Mouse (Mus musculus) urinary bladder, postnatal 14 days (tissue): ENCODE measurements around the gene Hnrnpf.

Experiments
- DNase-seq: peaks from one replicate; pipeline ENCODE4 v3.0.0; 2021; ENCODE audit warnings: low spot score

Gene Hnrnpf

GRCm38 (mm10) chr6:117920659-117921640 is 20.8 kb downstream of the Hnrnpf start:
- DNase-seq: no peak

DNA sequence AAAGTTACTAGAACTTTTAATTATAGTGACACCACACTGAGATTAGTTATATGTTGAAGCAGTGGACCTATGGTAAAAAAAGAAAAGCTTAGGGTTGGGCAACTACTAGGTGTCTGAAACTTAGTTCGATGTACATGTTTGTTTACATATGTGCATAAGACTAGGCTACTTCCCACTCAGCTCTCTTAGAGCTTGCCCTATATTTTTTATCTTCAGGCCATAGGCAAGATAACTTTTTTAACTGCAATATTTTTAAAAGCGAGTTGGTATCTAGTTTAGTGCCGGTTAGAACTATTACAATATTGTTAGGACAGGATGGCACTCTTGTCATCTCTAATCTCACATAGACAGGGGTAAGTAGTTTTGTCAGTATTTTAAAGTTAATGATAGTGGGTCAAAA is 21.9 kb downstream of the Hnrnpf start:
- DNase-seq: no peak

- no peak for DNase-seq
Measured at GRCm38 (mm10) chr6:117926871-117927491, 26.9 kb downstream of the Hnrnpf start.

DNA sequence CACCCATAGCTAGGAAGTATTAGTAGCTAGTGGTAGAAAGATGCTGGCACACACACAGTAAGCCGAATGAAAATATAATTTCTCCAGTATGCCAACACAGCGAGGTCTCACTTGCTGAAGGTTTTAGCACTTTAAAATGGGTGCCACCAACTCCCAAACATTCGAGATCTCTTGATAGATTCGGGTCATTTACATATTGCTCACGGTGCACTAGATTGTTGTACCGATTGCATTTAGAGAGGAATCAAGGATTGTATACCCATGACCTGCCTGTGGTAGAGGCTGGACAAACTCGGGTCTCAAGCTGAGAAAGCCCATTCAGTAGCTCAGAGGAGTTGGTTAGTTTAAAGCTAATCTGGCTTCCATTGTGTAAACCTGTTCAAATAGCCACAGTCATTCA is 27.8 kb downstream of the Hnrnpf start:
- DNase-seq: no peak

DNA sequence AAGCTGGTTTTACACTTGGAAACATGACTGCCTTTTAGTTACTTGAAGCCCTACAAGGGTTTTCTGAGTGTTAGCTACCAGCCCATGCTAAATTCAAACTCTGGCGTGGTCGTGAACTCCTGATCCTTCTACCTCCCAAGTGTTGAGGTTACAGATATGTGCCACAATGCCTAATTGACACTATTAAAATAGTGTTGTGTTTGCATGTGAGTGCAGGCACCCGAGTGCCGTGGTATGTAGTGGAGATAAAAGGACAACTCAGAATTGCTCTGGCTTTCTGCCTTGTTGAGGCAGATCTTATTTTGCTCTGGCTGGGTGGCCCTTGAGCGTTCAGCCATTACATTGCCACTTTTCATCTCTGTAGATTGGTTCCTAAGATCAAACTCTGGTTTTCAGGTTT is 28.6 kb downstream of the Hnrnpf start:
- DNase-seq: no peak

DNA sequence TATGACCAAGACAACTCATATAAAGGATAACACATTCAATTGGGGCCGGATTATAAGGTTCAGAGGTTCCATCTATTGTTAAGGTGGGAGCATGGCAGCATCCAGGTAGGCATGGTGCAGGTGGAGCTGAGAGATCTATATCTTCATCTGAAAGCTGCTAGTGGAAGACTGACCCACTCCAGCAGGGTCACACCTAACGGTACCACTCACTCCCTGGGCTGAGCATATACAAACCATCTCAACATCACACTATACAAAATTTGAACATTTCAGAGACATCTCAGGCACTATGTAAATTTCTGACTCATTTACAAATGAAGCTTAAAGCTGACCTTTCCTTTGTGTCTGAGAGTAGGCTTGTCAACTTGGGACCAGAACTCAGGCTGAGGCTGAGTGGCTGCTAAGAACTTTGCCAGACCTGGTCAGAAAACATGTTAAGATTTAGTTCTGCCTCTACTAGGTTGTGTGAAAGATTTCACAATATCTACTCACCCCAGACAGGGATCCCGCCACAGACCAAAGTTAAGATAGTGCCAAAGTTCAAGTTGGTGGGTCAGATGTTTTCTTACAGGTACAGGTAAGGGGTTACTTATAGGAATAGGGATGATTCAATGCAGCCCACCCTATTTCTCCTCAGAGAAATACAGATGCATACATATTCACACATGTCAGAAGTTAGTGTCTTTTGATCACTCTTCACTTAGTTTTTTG is 30.0 kb downstream of the Hnrnpf start:
- DNase-seq: no peak

- no peak for DNase-seq
Measured at GRCm38 (mm10) chr6:117932325-117933051, 32.4 kb downstream of the Hnrnpf start.

GRCm38 (mm10) chr6:117934301-117934700 is 34.2 kb downstream of the Hnrnpf start:
- DNase-seq: no peak

DNA sequence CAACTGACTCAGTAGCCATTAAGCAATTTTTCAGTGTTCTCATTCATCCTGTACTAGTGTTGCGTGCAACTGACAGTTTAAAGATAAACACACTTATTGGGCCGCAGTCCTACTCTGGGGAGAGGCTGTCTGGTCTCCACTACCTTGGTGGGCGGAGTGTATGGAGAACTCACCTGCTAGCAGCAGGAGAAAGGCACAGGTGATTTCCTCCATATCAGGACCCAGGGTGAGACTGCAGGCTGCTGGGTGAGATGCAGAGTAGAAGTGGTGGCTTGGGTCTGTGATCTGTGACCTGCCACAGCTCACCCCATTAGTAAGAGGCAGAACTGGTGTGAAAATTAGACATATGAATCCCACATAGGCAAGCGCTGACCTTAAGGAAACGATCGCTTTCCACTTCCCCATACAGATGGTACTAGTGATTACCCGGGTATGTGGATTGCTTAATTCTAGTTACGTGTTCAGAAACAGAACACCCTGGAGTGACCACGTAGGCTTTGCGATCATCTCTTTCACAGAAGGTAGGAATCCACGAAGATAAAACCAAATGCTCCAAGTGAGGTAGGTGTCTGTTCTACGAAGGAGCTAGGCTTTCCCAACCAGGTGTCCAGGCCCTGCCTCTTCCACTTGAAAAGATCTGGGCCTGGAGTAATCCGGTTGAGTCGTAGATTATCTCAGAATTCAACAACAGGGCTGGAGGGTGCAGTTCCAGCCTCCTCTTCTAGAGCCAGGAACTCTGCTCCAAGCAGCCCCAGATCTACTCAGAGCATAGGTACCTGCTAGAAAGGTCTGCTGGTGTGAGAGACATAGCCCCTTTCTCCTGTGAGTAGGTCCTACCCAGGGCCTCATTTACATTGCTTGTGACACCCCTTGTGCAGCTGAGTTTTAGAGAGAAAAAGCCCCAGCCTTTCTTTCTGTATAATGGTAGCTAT is 35.8 kb downstream of the Hnrnpf start:
- DNase-seq: no peak

DNA sequence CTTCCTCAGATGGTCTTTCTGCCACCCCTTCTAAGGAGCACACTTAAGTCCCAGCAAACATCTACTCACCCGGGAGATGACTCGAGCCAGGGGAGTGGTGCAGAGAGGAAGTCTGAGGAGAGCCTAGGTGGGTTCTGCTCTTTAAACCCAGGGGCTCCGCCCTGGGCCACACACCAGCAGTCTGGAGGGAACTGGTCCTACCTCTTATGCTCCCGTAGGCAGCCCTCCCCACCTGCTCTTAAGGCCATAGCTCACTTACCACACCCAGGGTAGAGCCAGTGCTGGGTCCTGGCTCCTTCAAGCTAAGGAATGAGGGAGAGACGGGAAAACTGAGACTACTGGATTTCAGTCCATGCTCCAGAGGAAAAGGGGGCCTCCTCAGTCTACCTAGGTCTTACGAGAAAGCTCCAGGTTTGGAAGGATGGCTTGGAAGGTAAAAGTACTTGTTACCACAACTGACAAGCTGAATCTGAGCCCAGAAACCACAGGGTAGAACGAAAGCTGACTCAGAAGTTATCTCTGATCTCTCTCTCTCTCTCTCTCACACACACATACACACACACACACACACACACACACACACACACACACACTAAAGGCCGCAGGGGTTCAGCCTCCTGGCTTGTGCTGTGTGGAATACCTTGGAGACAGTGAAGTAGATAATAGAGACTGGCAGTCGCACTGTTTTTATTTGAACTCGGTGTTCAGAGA is 37.3 kb downstream of the Hnrnpf start, which contains the start of gene Fxyd4:
Gene Fxyd4 (minus strand): TSS at position 471 of the 711 bp plus-strand sequence.
- DNase-seq: peak; percentile 49

- DNase-seq: no peak
Measured at GRCm38 (mm10) chr6:117938951-117939350, 38.8 kb downstream of the Hnrnpf start.

DNA sequence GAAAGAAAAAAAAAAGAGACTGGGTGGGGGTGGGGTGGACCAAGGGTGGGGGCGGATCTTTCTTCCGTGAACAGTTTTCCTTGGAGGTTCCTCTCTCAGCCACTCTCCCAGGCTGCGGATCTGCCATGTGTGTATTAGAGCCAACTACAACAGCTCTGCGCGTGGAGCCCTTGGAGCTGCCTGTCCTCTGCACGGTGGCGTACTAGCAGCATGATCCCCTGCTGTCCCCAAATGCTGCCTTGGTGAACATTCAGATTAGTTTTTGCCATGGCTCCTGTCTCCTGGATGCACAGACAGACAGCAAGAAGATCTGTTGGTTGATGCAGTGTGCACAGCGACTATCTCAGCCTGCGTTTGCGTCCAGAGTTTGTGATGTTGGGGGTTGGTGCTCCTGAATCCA is 42.6 kb downstream of the Hnrnpf start:
- no peak for DNase-seq

DNA sequence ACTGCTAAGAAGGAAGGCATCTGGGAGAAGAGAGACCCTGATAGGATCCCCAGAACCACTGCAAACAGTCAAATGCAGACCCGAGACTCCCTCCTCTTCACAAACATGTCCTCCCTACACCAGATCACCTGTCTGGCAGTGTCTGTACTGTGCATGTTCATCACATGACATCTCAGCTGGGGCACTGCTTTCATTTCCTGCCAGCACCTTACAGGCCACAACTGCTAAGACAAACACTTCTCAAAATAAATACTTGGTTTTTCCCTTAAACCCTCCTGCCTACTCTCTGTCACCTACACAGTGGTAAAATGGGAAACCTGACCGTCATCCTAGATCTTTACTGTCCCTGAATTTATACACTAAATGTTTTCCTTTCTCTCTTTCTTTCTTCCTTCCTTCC is 43.8 kb downstream of the Hnrnpf start:
- no peak for DNase-seq

DNA sequence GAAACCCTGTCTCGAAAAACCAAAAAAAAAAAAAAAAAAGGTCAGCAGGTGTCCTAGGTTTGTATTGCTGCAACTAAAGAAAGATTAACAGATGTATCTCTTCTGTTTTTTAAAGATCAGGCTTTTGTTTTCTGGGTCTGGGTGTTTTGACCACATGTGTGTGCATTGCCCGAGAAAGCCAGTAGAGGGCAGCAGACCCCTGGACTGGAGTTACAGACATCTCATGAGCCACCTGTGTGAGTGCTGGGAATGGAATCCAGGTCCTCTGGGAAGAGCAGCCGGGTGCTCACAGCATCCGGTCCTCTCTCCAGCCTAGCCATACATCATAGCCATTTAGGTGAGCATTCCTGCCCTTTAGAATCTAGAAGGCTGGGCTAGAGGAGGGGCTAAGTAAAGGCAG is 52.2 kb downstream of the Hnrnpf start:
- no peak for DNase-seq

GRCm38 (mm10) chr6:117956161-117956560 is 56.0 kb downstream of the Hnrnpf start:
- DNase-seq: no peak

DNA sequence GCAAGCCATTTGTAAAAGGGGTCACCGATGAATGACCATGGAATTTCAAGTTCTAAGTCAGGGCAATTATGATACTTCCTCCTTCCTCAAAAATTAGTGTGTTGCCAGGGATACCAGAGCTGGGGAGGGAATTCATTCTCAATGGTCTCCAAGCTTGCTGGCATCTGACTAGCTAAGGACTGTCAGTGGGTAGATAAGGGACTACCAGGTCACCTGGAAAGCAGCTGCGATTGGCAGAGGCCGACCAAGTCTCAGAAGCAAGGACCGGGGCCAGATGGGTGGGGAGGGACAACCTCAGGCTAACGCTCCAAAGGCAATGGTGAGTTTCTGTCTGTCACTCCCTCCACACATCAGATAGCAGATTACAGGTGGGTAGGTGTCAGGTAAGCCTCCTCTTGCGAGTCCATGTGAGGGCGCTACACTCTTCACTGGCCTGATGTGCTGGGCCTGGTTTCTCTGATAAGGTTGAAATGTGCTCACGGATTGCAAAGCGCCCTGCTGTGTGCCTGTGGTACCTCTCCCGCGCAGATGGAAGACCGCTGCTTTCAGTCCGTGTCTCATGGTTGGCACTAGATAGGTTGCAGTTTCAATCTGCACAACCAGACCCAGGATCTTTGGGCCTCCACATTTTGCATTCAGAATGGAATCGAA is 56.9 kb downstream of the Hnrnpf start:
- peak; percentile 27 for DNase-seq

GRCm38 (mm10) chr6:117963201-117963600 is 63.1 kb downstream of the Hnrnpf start:
- DNase-seq: no peak

GRCm38 (mm10) chr6:117966729-117967128 is 66.6 kb downstream of the Hnrnpf start:
- peak; percentile 10 for DNase-seq
